Mouse (Mus musculus): Measurements from ENCODE around the gene Msh3. TPM values are rescaled to one million over a fixed set of nuclear protein-coding genes. Genes with fewer than 3 reads are reported as not detected.

Msh3 gene
- total RNA-seq, 2 experiments from 2014 or later = 10.5 to 11.9 TPM

DNA sequence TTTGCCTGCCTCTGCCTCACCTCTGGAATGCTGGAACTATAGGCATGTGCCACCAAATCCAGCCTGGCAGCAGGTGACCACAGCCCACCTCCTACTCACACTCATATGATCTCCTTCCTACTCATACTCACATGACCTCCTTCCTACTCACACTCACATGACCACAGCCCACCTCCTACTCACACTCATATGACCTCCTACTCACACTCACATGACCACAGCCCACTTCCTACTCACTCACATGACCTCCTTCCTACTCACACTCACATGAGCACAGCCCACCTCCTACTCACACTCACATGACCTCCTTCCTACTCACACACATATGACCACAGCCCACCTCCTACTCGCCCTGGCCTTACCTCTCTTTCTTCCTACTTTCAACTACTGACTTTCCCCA, 17.9 kb downstream of the Msh3 start:
- DNase-seq = no peak
- intact Hi-C loops (cut with DNase I; ENCODE audit: low total_unique reads) = loop anchor here (2.0 kb wide), 1 partner anchor 430 kb away; no protein-coding TSS in a partner anchor

DNA sequence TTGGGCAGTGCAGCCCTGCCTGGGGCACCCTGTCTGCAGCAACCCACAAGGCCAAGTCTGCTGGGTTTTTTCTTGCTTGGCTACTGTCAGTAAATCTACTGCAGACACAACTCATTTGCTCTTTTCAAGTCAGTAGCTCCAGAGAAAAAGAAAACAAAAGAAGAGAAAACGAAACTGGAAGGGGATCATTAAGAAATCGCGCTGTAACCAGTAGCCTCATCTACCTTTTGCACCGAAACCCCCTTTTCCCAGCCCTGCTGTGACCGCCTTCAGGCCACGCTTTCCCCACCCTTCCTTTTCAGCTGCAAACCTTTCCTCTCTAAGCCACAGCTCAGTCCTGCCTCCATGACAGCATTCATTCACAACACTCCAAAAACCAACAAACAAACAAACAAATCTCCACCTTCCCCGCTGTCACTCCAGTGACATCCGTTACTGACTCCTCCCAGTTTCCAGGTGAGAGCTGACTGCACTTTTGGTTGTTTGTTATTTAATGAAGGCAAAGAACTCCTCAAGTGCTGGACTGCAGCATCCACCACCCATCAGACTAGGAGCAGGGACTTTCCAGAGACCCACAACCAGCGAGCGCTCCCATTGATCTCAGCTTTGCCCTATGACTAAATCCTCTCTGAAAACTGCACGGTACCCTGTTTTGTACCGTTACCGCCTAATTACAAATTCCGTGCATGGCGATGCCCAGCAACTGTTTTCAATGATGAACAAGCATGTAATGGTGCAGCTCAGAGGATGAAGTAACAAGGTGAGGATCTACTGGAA, 22.5 kb downstream of the Msh3 start:
- DNase-seq = no peak
- intact Hi-C loops (cut with DNase I; ENCODE audit: low total_unique reads) = no loop called here

DNA sequence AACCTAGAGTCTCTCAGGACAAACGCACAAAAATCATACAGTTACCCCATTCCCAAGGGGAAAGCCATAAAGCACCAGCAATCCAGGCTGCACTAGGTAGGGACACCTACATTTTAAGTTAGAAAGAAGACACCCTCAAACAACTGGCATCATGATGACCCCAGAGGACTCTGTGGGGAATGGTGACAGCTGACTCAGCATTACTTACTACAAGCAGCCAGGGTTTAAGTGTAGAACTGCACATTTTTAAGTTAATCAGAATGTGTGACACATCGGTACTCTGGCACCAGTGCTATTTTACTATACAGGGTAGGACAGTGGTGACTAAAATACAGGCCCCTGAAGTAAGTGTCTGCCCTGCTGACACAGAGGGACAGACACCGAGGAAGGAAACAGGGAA, 24.2 kb downstream of the Msh3 start:
- intact Hi-C loops (cut with DNase I; ENCODE audit: low total_unique reads) = no loop called here
- DNase-seq = no peak

DNA sequence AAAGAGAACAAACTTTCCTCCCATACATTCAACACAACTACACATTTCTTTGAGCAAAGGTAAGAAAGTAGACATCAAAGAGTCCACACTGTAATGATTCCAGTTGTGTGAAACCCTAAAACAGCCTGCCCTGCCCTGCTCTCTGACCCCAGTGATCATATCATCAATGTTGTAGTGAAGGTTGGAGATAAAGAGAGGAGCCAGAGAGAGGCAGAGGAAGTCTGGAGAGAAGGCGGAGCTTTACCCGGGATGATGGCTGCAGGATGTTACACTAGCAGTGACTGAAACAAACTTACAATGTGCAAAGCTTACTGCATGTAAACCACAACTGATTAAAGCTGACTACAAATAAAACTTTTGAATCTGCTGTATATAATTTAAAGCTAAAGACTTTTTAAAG, 26.8 kb downstream of the Msh3 start:
- intact Hi-C loops (cut with DNase I; ENCODE audit: low total_unique reads) = no loop called here
- no peak for DNase-seq

DNA sequence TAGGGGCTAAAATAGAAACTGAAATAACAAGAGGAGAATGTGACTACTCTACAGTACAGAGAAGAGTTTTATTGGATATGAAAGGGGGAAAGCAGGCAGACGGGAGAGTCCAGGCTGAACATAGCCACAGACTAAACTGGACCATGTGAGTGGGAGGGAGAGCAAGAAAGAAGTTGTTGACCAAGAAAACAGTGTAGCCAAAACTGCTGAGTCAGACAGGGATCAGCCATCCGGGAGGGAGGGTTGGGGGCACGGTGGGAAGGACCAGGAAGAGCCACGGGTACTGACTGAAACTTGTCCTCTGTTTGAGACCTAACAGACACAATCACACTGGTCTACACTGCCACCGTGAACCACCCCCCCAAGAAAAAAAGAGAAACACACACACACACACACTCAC, 28.8 kb downstream of the Msh3 start:
- intact Hi-C loops (cut with DNase I; ENCODE audit: low total_unique reads) = no loop called here
- DNase-seq = no peak

DNA sequence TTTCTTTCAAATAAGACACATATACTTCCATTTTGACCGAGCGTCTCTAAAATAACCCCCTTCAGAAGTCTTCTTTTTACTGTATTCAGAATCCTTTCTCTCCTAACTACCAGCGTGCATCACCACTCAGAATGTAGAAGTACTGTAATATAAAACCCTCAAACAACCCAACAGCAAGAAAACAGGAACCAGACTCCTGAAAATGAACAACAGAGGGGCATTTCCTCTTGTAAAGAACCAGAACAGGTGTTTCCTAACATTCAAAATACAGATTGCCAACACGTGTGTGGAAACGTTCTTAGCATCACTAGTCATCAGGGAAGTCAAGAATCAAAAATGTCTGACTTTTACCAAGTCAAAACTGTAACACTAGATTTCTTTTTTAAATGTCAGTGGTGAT, 34.0 kb downstream of the Msh3 start:
- intact Hi-C loops (cut with DNase I; ENCODE audit: low total_unique reads) = no loop called here
- DNase-seq = no peak

DNA sequence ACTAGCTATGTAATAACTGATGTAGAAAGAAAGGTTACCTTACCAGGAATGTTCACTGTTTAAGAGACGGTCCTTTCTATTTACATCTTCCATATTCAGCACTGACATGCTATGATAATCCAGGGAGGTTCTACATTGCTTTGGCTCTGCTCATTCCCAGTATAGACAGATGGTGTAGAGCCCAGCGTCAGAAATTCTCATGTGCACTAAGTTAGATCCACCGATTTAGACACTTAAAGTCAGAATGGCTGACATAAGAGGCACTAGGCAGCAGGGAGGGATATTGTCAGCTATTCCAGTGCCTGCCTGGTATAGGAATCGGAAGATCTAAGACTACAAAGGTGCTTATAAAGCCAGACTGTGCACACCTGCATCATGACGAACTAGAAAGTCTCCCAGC, 40.2 kb downstream of the Msh3 start:
- no peak for DNase-seq
- intact Hi-C loops (cut with DNase I; ENCODE audit: low total_unique reads) = no loop called here

DNA sequence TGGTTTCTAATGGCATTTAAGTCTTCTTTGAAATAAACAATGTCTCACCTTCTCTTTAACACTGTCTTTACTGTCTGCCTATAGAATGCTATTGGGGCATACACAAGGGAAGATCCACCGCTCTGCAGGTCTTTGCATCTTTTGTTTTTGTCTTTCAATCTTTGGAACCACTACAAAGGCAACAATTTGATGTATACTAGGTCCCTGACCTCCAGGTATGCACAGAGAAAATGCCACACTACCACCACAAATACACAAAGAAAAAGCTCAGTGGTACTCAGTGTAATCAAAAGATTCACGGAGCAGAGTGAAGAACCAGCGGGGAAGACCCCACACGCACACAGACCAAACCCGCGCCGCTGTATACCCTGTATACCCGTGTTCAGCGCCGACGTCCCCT, 49.1 kb downstream of the Msh3 start, which contains the start of gene Gm20379:
Gene Gm20379, plus strand, starts transcription at position 301 of the 400 bp plus-strand sequence.
- no peak for DNase-seq
- intact Hi-C loops (cut with DNase I; ENCODE audit: low total_unique reads) = no loop called here

DNA sequence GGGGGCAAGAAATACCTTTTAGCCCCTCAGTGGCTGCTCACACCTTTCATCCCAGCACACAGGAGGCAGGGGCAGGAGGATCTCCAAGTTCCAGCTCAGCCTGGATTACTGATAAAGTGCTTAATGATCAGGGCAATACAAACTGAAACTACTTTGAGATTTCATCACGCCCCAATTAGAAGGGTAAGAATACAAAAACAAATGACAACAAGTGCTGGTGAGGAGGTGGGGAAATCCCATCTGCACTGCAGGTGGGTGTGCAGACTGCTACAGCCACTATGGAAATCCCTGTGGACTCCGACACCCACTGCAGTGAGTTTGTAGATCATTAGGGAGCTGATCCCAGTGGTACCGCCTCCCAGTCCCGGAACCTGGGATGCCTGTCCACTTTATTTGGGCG, 50.5 kb downstream of the Msh3 start:
- DNase-seq = no peak
- intact Hi-C loops (cut with DNase I; ENCODE audit: low total_unique reads) = no loop called here

DNA sequence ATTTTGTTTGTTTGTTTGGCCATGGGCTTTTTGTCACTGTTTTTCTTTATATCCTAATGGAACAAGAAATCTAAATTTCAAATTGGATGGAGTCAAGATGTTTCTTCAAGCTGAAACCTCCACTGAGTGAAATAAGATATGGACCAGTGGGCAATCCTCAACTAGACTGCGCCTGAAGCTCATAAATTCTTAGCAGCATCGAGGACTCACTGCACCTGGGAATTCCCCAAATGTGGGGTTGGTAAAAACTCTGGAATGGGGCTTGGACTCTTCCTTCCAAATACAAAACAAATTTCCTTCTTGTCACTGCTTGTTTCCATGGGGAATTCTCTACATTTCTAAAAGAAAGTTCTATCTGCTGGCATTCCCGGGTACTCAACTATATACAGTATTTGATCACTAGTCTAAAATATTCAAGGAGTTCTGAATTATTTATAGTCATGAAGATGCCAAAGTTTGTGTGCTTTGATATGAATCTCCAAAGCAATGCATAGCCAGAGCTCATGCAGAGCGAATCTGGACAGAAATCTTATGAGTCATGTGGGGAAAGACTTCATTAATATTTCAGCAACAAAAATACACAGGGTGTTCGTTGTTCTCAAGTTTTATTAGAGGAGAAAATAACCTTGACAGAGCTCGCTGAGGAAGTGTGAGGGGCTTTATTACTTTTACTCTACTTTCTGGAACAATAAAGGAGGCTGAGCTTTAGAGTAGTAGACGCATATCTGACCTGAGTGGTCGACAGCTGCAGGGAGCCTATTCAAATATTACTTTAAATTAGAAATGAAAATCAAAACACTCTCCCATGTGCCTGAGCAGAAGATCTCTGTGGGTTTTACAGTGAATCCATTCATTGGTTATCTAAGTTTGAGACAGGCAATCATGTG, 51.5 kb downstream of the Msh3 start:
- intact Hi-C loops (cut with DNase I; ENCODE audit: low total_unique reads) = no loop called here
- DNase-seq = no peak

DNA sequence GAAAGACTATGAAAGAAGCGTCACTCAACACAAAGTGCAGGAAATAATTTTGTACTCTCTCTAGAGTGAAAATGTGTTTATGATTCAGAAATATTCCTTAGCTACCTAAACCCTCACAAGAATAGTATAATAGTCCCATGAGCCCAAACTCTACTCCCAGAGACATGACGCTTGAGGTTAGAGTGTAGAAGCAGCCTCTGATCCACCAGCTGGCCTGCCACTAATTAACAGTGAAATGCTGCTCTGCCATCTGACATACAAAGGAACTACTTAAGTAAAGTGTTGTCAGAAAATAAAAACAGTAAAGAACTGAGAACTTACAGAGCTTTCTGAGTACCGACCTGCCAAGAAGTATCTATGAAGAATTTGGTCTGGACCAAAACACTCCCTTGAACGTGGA, 52.3 kb downstream of the Msh3 start:
- intact Hi-C loops (cut with DNase I; ENCODE audit: low total_unique reads) = no loop called here

DNA sequence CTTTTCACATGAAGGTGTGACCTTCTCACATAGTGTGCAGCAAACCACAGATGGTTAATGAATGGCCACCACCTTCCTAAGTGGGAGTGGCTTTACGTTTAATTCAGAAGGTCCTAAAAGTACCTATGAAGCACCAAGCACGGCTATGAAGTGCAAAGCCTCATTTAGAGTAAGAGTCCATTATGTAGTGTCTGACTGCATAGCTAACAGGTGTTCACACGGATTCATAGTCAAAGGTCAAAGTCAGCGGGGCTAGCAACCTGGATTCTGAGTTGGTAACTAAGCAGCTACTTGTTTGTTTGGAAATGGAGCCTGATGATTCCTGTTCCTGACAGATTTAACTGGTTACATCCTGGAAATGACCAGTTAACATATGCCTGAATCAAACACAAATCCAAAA, 53.0 kb downstream of the Msh3 start:
- intact Hi-C loops (cut with DNase I; ENCODE audit: low total_unique reads) = no loop called here
- no peak for DNase-seq

More for the DNA sequence above, 52.3 kb downstream of the Msh3 start:
- DNase-seq = no peak

DNA sequence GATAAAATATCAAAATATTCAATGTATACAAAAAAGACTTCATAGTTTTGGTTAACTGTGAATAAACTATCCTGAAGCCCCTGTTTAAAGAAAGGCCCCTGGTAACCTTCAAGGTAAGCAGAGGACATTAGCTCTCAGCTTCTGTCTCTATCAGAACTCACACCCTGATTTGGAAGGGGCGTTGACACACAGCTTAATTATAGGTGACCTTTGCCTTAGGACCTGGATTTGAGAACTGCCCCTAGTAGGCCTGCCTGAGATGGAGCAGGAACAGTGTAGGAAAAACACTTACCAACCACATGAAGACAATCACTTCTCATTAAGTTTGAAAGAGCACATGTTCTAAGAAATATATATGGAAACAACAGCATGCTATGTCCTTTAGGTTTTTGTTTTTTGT, 55.3 kb downstream of the Msh3 start:
- DNase-seq = no peak
- intact Hi-C loops (cut with DNase I; ENCODE audit: low total_unique reads) = no loop called here

DNA sequence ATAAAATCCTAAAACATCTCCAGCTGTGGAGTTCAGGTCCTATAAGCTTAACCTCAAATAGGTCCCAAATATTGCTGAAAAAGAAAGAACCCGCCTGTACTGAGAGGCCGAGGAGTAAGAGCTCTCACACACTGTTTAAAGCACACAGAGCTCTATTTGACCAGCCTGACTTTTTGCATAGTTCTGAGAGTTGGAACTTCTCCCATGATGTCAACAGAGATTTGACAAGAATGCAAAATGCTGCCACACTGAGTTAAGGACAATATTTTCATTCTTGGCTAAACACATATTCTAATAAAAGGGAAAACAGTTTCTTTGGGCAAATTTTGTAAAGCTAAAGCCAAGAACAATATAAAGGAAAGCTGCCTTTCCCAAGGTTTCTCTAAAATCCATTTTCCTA, 57.8 kb downstream of the Msh3 start:
- no peak for DNase-seq
- intact Hi-C loops (cut with DNase I; ENCODE audit: low total_unique reads) = no loop called here

DNA sequence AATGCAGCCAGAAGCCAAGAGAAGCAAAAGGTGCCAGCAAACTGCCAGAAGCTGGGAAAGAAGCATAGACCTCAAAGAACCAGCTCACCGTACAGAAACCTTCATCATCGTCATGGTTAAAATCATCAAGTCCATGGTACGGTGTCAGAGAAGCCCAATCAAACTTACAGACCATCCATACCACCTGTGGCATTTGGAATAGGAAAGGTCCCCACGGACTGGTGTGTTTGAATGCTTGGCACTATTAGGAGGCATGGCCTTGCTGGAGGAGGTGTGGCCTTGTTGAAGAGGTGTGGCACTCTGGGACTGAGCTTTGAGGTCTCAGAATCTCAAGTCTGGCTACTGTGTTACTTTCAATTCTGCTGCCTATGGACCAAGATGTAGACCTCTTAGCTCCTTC, 58.3 kb downstream of the Msh3 start:
- no peak for DNase-seq
- intact Hi-C loops (cut with DNase I; ENCODE audit: low total_unique reads) = no loop called here

DNA sequence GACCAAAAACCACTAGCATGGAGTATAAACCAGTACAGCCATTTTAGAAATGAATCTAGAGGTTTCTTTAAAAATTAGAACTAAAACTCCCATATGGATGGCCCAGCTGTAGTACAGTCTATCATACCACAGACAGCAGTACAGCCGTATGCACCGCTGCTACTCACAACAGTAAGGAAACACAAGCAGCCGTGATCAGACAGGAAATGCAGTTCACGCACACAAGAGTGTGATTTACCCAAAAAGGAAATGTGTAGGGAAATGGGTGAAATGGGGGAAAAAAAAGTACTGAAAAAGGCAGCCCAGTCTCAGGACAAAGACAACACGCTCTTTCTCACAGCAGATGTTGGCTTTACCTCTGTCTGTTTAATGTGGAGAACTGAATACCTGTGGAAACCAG, 60.9 kb downstream of the Msh3 start:
- intact Hi-C loops (cut with DNase I; ENCODE audit: low total_unique reads) = no loop called here
- no peak for DNase-seq

DNA sequence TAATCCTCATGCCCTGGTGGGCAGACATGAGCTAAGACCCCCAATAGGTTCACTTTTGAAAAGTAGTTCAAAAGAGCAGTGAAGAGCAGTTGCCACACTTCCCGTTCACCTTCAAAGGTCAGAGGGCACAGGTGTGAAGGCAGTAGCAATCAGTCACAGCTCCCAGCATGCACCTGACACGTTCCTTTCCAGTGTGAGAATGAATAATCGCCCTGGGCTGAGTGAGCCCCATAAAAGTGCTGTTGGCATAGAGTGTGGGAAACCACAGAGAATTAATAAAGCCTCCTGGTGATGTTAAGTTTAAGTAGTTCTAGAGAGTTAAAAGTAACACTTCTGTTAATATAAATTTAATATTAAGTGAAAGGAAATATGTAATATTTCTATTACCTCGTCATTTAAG, 63.2 kb downstream of the Msh3 start:
- intact Hi-C loops (cut with DNase I; ENCODE audit: low total_unique reads) = no loop called here
- DNase-seq = no peak

DNA sequence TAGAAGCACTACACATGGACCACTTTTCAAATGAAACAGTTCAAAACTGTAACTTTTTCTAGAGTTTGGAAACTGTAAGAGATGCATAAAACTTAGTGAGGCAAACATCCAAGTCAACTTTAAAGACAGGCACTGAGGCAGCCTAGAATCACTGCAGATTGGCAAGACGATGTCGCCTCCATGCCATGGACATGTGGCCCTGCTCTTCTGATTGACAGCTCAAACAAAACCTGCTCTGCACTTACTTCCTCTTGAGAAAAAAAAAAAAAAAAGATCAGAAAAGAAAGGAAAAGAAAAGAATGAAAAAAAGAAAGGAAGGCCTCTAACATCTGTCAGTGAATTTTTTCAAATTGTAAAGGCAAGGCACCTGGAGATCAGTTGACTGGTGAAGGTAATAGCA, 77.8 kb downstream of the Msh3 start:
- intact Hi-C loops (cut with DNase I; ENCODE audit: low total_unique reads) = no loop called here
- DNase-seq = no peak

DNA sequence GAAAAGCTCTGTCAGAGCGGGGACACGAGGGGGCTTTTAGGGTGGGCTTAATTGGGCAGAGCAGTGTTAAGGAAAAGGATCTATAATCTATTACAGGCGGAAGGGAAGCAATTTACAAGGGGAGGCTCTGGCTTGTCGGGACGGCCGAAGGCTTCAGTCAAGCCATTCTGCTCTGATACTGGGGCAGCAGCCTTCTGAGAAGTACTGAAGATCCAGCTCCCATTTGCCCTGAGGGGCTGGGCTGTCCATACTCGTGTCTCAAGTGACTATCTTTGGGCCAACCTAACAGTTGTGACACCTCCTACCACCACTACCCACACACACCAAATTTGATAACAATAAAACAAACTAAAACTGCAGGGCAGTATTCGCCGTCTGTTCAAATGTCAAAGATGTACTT, 79.5 kb downstream of the Msh3 start:
- DNase-seq = no peak
- intact Hi-C loops (cut with DNase I; ENCODE audit: low total_unique reads) = no loop called here

DNA sequence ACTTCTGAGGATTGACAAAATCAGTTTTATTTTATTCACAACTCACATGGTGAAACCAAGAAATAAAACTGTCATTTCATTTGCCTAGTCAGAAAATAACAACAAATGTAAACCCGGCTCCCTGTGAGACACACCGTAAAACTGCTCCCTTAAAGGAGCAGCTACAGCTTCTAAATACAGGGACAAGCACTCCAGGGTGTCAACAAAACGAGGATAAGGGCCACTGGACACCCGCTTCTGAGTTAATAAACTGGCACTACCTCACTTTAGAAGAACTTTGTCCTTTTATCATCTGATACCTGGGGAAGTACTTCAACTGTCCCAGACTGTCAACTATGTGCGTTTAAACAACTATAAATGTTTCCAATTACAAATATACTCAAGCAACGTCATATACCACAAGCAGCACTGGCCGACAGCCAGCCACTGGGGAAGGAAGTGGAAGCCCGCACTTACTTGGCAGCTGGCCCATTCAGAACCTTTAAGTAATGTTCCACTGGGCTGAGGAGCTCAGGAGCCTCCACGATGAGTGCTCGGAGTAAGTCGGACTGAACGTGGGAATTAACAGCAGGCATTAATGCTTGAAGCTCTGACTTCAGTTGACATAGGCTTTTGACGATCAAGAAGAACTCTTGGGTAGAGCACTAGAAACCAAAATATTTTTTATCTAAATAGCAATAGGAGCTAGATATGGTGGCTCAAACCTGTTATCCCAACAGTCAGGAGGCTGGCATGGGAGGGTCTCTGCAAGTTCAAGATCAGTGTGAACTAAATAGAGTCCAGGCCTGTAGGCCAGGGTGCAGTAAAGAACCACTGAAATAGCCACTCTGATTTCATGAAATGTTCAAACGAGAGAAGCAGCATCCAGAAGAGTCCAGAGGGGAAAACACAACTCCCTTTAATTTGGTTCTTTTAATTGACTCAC, 80.3 kb downstream of the Msh3 start:
- intact Hi-C loops (cut with DNase I; ENCODE audit: low total_unique reads) = no loop called here
- peak; percentile 56 for DNase-seq
